Mouse (Mus musculus): ENCODE data around the gene Lrmp. TPM values are rescaled to one million over a fixed set of nuclear protein-coding genes. Genes with fewer than 3 reads are reported as not detected.

Lrmp gene
- total RNA-seq, 2 experiments from 2014 or later: 1.9 to 2.2 TPM

- no peak for DNase-seq
Observed at GRCm38 (mm10) chr6:145136831-145137230, 21.4 kb downstream of the Lrmp start.

GRCm38 (mm10) chr6:145139236-145139635 is 23.8 kb downstream of the Lrmp start:
- DNase-seq: no peak

GRCm38 (mm10) chr6:145139776-145140475 is 24.5 kb downstream of the Lrmp start:
- no peak for DNase-seq

- DNase-seq: peak; percentile 45 to 58
Observed at GRCm38 (mm10) chr6:145140706-145141105, 25.3 kb downstream of the Lrmp start.

- DNase-seq: no peak
Observed at GRCm38 (mm10) chr6:145141827-145142226, 26.4 kb downstream of the Lrmp start.

GRCm38 (mm10) chr6:145145173-145145572 is 29.7 kb downstream of the Lrmp start:
- no peak for DNase-seq

GRCm38 (mm10) chr6:145147716-145148115 is 32.3 kb downstream of the Lrmp start:
- DNase-seq: no peak

GRCm38 (mm10) chr6:145149054-145149453 is 33.6 kb downstream of the Lrmp start:
- no peak for DNase-seq

- no peak for DNase-seq
Observed at GRCm38 (mm10) chr6:145158619-145159018, 43.2 kb downstream of the Lrmp start.

GRCm38 (mm10) chr6:145160581-145160980 is 45.1 kb downstream of the Lrmp start:
- DNase-seq: no peak

GRCm38 (mm10) chr6:145171892-145172606 is 56.6 kb downstream of the Lrmp start:
- no peak for DNase-seq

- peak; percentile 92 to 94 for DNase-seq
Observed at GRCm38 (mm10) chr6:145173781-145174191, 58.3 kb downstream of the Lrmp start.

GRCm38 (mm10) chr6:145175571-145175981 is 60.1 kb downstream of the Lrmp start:
- peak; percentile 81 to 85 for DNase-seq

GRCm38 (mm10) chr6:145176474-145176873 is 61.0 kb downstream of the Lrmp start:
- DNase-seq: no peak

GRCm38 (mm10) chr6:145179665-145180064 is 64.2 kb downstream of the Lrmp start:
- peak; percentile 63 to 73 for DNase-seq

GRCm38 (mm10) chr6:145182044-145182443 is 66.6 kb downstream of the Lrmp start:
- DNase-seq: peak; percentile 68 to 73

- DNase-seq: no peak
Observed at GRCm38 (mm10) chr6:145186096-145186495, 70.6 kb downstream of the Lrmp start.

- DNase-seq: no peak
Observed at GRCm38 (mm10) chr6:145187093-145188088, 71.9 kb downstream of the Lrmp start.

- DNase-seq: no peak
Observed at GRCm38 (mm10) chr6:145193038-145193437, 77.6 kb downstream of the Lrmp start.

GRCm38 (mm10) chr6:145193446-145193845 is 78.0 kb downstream of the Lrmp start:
- DNase-seq: no peak

GRCm38 (mm10) chr6:145197949-145198686 is 82.7 kb downstream of the Lrmp start:
- DNase-seq: no peak

Measured in adrenal gland, postnatal 36 days (tissue).